Mouse (Mus musculus): ENCODE data around the gene Tas2r135.
A peak's percentile ranks its signal among the peaks of the same experiment; 100 is the strongest.

Gene Tas2r135

DNA sequence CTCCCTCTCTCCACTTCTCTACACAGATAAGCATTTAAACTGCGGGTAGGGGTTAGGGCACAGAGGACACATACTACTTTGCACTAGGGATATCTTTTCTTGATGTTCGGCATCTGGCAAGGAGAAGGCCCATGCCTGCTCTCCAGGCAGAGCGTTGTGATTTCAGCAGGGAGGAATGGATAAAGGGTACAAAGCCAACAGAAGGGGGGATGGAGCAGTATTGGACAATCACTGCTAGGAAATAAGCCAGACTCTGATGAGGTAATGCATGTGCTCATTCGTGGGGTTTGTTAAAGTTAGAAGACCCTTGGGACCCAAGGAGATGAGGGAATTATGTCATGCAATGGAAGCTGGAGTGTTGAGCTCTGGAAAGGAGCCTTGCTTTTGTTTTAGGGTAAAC, 30.5 kb upstream of the Tas2r135 start:
- no peak for DNase-seq

DNA sequence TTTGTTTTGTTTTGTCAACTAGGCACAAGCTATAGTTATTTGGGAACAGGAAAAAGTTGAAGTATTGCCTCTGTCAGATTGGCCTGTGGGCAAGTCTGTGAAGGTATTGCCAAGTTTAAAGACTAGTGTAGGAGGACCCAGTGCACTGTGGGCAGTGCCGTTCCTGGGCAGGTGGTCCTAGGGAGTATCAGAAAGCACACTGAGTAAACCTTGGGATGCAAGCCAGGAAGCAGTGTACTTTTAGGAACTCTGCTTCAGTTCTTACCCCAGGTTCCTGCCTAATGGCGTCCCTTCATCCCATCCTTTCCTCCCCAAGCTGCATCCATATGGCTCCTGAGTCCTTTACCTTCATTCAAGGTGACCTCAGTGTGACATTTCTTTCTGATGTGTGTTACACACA, 30.1 kb upstream of the Tas2r135 start:
- DNase-seq, result no peak

DNA sequence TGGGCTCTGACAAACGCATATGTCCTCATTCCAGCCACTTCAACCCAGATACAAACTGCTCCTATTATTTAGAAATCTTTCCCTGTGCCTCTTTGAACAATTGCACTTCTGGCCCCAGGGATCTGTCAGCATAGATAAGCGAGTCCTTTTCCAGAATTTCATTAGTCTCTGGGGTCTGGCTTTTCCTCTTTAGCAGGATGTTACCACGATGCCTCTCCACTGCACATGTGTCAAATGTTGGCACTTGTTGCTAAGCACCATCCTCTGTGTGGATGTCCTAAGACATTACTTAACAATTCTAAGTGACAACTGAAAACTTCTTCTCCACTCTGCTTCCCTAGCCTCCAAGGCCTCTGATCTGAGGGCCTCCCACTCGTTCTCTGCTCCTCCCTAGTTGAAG, 29.2 kb upstream of the Tas2r135 start:
- DNase-seq, result no peak

- DNase-seq, result no peak
Observed at GRCm38 (mm10) chr6:42376504-42377019, 28.7 kb upstream of the Tas2r135 start.

DNA sequence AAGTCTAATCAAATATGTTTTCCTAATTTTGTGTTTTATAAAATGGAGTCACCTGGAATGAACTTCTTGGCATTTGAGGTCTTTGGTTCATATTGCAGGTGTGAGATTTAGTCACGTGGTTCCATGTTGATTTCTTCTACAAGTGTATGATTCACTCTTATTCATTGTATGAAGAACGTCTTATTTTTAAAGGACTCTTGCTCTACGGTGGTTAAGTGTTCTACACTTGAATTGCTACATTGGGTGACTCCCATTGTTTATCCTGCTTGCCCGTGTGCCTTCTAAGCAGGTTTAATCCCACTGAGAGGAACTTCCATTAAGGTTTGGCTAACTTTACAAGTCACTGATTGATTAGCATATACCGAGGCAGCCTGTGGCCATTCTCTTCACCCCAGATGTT, 28.0 kb upstream of the Tas2r135 start:
- no peak for DNase-seq

GRCm38 (mm10) chr6:42379551-42379950, 25.7 kb upstream of the Tas2r135 start:
- DNase-seq, result no peak

DNA sequence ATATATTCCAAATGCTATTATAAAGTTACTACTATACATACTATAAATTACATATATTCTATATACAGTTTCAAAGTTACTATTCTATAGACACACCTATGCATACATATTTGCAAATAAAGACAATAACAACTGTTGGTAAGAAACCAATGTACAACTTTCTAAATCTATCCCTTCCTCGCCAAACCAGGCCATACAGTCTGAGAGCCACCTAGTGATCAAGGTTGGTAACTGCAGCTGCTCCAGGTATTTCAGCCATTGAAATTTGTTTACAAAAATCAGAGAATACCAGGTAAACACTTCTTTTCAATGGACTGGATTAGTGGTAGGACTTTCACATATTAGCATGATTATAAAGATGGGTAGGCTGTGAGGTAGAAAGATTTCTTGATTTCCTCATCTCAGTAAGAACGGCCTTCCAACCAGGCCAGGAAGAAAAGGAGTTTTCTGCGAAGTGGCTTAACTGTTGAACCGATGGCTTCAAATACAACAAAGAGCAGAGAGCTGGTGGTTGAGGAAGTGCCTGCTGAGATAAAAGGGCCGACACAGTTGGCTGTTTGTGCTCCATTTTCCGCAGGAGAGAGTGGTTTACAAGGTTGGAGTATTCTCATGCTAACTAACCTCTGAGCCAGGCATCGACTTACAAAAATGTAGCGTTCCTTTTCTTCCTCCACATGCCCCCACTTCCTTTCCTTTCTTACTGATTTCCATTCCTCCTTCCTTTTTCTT, 24.7 kb upstream of the Tas2r135 start:
- DNase-seq, result peak; percentile 53 to 57

DNA sequence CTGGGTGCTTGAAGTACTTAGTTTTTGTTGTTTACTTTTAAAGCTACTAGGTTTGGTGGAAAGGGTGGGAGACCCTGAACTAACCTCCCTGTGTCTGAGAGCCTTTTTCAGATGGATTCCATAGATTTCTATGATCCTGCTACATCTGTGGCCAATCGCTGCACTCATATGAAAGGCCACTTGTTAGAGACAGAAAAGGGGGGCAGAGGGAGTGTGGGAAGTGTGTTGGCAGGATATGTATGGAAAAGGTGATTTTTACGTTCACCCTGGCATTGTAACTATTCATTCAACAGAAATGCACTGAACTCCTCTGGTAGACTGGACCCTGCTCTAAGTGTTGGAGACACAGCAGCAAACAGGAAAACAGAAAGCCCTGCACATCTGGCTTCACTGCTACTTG, 24.0 kb upstream of the Tas2r135 start:
- DNase-seq, result no peak

DNA sequence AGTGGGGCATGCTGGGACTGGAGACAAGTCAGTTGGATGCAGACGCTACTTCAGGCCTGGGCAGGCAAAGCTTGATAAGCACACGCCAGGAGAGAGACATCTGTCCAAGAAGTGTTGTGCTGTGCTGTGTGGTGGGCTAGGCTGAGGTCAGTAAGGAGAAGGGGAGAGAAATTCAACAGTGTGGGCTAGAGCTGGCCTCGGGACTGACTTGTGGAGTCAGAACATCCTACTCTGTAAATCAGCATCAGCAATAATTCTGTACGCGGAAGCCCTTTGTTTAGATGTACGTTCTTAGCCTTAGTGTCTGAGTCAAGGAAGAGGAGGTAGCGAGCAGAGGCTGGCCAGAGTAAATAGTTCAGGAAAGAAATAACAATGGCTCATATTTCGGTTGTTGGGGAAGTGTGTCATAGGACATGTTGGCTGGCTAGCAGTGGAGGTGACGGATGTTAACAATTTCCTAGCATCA, 23.3 kb upstream of the Tas2r135 start:
- no peak for DNase-seq

- DNase-seq, result no peak
Observed at GRCm38 (mm10) chr6:42383360-42383759, 21.9 kb upstream of the Tas2r135 start.

DNA sequence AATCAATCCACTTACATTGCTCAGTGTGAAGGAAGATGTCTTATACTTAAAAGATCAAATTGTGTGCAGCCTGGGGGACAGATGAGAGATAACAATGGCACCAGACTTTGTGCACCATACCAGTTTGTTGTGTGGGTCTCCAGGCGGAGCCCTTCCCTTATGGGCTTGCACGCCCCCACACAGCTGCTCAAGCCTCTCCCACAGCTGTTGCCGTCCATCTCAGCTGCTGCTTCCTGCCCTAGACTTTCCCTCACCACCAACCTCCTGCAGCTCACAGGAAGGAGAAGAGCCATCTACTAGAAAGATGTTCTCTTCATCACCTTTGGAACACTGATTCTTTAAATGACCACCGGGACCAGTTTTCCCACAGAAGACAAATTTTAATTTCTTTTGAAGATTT, 19.6 kb upstream of the Tas2r135 start:
- no peak for DNase-seq

GRCm38 (mm10) chr6:42391796-42392330, 13.4 kb upstream of the Tas2r135 start:
- no peak for DNase-seq

DNA sequence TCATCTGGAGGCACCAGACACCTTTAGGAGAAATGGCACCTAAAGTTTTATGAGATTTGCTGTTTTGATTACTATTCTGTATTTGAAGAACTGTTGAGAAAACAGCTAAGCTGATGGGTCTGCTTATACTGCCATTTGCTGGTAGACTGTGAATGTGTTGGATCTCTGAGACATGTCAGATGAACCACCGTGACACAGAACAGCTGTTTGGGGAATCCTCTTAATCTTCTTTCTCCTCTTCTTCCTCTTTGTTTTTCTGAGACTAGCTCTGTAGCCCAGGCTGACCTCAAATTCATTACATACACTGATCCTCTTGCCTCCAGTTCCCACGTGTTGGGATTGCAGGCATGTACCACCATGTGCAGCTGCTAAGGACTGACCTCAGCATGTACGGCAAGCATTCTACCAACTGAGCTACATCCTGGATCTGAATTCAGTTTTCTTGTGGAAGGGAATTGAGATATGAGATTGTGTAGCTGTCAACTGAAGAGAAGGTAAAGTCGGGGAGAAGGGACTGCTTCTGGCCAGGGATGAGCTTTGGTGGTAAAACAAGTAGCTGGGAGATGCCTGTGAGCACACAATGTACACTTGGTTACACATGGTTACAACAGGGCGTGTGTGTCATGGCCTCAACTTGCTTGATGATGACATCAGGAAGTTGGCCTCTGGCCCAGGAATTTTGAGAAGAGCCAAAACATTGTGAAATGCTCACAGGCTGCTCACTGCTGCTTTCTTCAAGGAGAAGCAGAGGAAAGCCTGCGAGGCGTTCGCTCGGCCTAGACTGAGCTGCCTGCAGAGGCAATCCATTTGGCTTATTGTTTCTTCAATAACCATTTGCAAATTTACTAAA, 9.0 kb upstream of the Tas2r135 start:
- peak in 1 of 2 experiments; percentile 15 for DNase-seq

DNA sequence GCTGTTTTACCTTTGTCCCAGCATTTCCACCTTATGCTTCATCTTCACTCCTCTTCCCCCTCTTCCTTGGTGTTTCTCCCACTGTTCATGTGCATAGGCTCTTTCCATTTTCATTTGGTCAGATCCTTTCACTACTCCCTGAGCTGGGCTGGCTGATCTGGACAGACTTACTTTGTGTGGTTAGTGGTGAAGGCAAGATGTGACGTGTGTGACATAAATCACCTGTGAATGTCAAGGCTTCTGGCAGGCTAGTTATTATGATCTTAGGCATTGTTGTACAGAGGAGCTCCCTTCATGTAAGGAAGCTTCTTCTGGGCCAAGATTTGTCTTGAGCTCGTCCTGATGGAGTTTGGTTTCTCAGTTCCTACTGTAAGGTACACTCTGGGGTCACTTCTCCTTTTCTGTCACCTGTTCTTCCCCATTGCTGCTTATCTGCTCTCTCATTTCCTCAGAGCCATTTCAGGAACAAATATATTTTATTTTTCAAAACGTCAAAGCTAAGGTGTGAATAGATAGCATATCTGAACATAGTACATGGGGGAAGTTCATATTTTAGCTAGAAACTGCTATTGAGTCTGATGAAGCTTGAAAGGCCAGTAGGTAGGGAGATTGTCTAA, 8.1 kb upstream of the Tas2r135 start:
- peak; percentile 40 to 54 for DNase-seq

DNA sequence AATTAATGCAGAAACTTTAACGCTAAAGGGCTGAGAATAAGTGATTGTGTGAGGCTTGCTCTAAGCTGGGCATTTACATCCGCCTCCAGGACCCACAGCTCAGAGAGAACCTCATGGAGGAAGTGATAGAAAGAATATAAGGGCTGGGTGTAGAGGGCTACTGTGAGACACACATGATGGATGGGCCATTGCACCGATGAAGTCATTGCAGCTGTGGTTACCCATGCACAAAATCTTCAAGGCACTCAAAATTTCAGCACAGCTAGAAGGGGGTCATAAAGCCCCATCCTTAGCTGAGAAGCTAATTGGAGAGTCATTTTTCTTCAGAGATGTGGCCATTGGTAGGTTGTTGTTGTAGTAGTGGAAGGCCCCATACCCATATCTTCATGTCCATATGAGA, 6.9 kb upstream of the Tas2r135 start:
- DNase-seq, result peak; percentile 50 to 55

GRCm38 (mm10) chr6:42398998-42399397, 6.2 kb upstream of the Tas2r135 start:
- DNase-seq, result no peak

DNA sequence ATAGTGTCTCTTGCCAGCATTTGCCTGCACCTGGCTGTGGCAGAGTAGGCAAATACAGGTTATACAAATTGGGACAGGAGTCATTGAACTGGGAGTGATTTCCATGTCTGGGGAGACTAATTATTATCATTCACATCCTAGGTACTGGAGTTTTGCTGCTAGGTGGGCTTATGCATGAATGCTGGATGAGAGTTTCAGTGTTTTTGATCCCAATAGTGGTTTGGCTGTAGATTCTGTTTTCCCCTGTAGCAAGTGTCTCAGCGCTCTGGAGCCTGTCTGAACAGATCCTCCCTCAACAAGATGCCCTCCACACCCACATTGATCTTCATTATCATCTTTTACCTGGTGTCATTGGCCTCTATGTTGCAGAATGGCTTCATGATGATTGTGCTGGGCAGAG, 5.3 kb upstream of the Tas2r135 start, which contains the start of gene Tas2r143:
Gene Tas2r143, plus strand, starts transcription at position 301 of the 400 bp plus-strand sequence.
- no peak for DNase-seq

- no peak for DNase-seq
Observed at GRCm38 (mm10) chr6:42419443-42419842, 14.2 kb downstream of the Tas2r135 start.

DNA sequence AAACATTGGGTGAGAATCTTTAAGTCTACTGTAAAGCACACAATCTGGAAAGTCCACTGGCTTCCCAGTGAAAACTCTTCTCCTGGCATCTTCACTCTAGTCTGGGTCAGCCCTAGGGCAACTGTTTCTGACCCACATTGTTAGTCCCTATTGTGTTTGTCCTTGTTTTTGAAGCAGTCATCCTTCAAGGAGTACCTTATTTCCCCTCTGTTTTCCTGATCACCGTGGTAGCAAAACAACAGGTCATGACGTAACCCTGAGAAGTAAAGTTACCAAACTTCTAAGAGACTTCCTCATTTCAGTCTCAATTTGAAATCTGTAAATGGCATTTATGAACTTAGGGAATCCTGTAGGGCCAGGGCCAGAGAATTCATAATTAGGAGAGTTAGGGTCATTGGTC, 16.2 kb downstream of the Tas2r135 start:
- peak; percentile 75 to 79 for DNase-seq

GRCm38 (mm10) chr6:42424472-42424871, 19.2 kb downstream of the Tas2r135 start:
- peak in 1 of 2 experiments; percentile 17 for DNase-seq

GRCm38 (mm10) chr6:42426337-42426736, 21.1 kb downstream of the Tas2r135 start:
- DNase-seq, result no peak

GRCm38 (mm10) chr6:42433554-42433953, 28.3 kb downstream of the Tas2r135 start:
- no peak for DNase-seq

GRCm38 (mm10) chr6:42434446-42434845, 29.2 kb downstream of the Tas2r135 start, which contains the start of gene Tas2r126:
Tas2r126 (plus strand) TSS chr6:42434535.
- no peak for DNase-seq
